11 mouse cellular contexts compared by ENCODE assay signal in the genomic region with DNA sequence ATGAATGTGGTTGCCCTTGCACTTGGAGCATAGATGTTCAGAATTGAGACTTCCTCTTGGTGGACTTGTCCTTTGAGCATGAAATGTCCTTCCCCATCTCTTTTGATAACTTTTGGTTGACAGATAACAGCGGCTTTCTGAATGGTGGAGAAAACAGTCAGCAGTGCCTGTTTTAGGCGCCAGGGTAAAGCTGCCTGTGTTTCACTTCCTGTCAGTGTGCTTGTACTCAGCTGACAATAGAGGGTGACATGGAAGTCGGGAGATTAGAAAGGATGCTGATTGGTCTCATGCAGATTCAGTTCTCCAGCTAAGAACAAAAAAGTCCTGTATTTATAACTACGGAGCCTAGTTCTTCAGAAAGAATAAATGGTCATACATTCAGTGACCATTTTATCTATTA.
DNase-seq lines count a peak whose midpoint lies in the region; ATAC-seq and TF ChIP-seq lines count a peak whose summit lies in the region.
"Had no signal": no experiment of that assay in that cellular context is flagged by ENCODE, and none has a peak within 500 bp of the region (broad histone marks: within the 10 kb centered on the region; RNA-seq: fewer than 3 reads in every experiment).

No protein-coding gene starts in this region.

- TF ChIP-seq CTCF in heart, adult 2 months (IDR thresholded peaks at IDR 0.05), result peak; percentile 40

- ATAC-seq in heart, embryonic 11.5 days (replicated peaks; ENCODE audit: insufficient number of reproducible peaks, low FRiP score, low TSS enrichment), result no peak

- intact Hi-C loops in heart, adult 2 months (cut with DNase I), result loop anchor here (5.0 kb wide), 1 partner anchor 46 kb away; no protein-coding TSS in a partner anchor
- intact Hi-C loops in heart, postnatal 25 days (cut with DNase I), result loop anchor here (5.0 kb wide), 1 partner anchor 36 kb away; no protein-coding TSS in a partner anchor

- no peak for TF ChIP-seq POLR2A in heart, adult 2 months (IDR thresholded peaks at IDR 0.05; ENCODE audit: insufficient read depth, low read depth, low read length)

- H3K36me3 ChIP-seq in heart, adult 2 months (ENCODE audit: control insufficient read depth, insufficient read depth, low read length), result peaks cover 3% of the 10 kb centered on the region
- H3K36me3 ChIP-seq in heart, embryonic 11.5 days (ENCODE audit: control insufficient read depth, insufficient read depth, low read length), result no peaks in the 10 kb centered on the region
- H3K36me3 ChIP-seq: limb, embryonic 15.5 days had no signal

- H3K27ac ChIP-seq in heart, adult 2 months, result peak overlapping the region; percentile 83
- no peak overlapping the region for H3K27ac ChIP-seq in heart, embryonic 11.5 days (ENCODE audit: low read depth, low read length)
- H3K27ac ChIP-seq: gastrocnemius, adult 2 months; limb, embryonic 15.5 days had no signal

- DNase-seq in heart, adult 2 months, result peak in 1 of 2 experiments; percentile 8
- DNase-seq in heart, postnatal 25 days (ENCODE audit: low spot score), result no peak
- peak; percentile 68 for DNase-seq in A20 (ENCODE audit: low read depth, low spot score)
- peak; percentile 12 for DNase-seq in lung, postnatal 10 days
- DNase-seq in cerebellum, postnatal 36 days, result no peak
- no peak for DNase-seq in c-Kit-positive CD71-positive TER-119-positive erythroid progenitor cells, embryonic 14.5 days (ENCODE audit: low spot score)
- DNase-seq in adrenal gland, adult 8-10 months, result no peak
- DNase-seq: gastrocnemius, adult 2 months; midbrain, embryonic 14.5 days had no signal

- H3K4me2 ChIP-seq in heart, embryonic 11.5 days, result 0 out of 2 replicates have a peak overlapping the region, but pooled peaks have one; percentile 11
- H3K4me2 ChIP-seq: limb, embryonic 15.5 days had no signal

- no peak overlapping the region for H3K9ac ChIP-seq in heart, adult 2 months (ENCODE audit: low read depth, low read length)
- no peak overlapping the region for H3K9ac ChIP-seq in heart, embryonic 11.5 days (ENCODE audit: low read depth, low read length)
- H3K9ac ChIP-seq: limb, embryonic 15.5 days had no signal

- no peaks in the 10 kb centered on the region for H3K9me3 ChIP-seq in heart, embryonic 11.5 days (replicated peaks; ENCODE audit: control insufficient read depth, low read length)
- H3K9me3 ChIP-seq: limb, embryonic 15.5 days had no signal

- H3K4me1 ChIP-seq in heart, adult 2 months (ENCODE audit: control insufficient read depth, insufficient read depth, low read length), result peaks cover 3% of the 10 kb centered on the region
- H3K4me1 ChIP-seq in heart, embryonic 11.5 days (ENCODE audit: control insufficient read depth, insufficient read depth, low read length), result peaks cover 8% of the 10 kb centered on the region
- H3K4me1 ChIP-seq: limb, embryonic 15.5 days had no signal

- 5% methylated on average over 4 of the region's 4 CpGs for WGBS in heart, adult 2 months
- WGBS in heart, embryonic 11.5 days (ENCODE audit: insufficient replicate concordance), result 26% methylated on average over 4 of the region's 4 CpGs

- no peaks in the 10 kb centered on the region for H3K79me2 ChIP-seq in heart, adult 2 months (replicated peaks; ENCODE audit: control insufficient read depth, insufficient read depth, low read length)

- TF ChIP-seq EP300 in heart, adult 2 months (IDR thresholded peaks at IDR 0.05; ENCODE audit: insufficient read depth, low read depth, low read length), result no peak

- no peak overlapping the region for H3K4me3 ChIP-seq in heart, adult 2 months
- H3K4me3 ChIP-seq in heart, embryonic 11.5 days (ENCODE audit: low read depth, low read length), result no peak overlapping the region
- H3K4me3 ChIP-seq: gastrocnemius, adult 2 months; limb, embryonic 15.5 days had no signal

- no peaks in the 10 kb centered on the region for H3K27me3 ChIP-seq in heart, adult 2 months (ENCODE audit: control insufficient read depth, insufficient read depth, low read length)
- H3K27me3 ChIP-seq in heart, embryonic 11.5 days (ENCODE audit: control insufficient read depth, insufficient read depth, low read length), result no peaks in the 10 kb centered on the region
- H3K27me3 ChIP-seq: limb, embryonic 15.5 days had no signal

Comparison
In these comparisons a context has a peak if more than half of its experiments do, and no peak if none do; other contexts are left out.
1. DNase-seq: peak in A20 (single experiment) and lung, postnatal 10 days (single experiment); none in heart, postnatal 25 days (single experiment), cerebellum, postnatal 36 days (0 of 2), c-Kit-positive CD71-positive TER-119-positive erythroid progenitor cells, embryonic 14.5 days (single experiment) and adrenal gland, adult 8-10 months (single experiment).